Mouse (Mus musculus) forebrain, embryonic 14.5 days (tissue): ENCODE data around the gene Pla2g1b. TPM values are rescaled to one million over a fixed set of nuclear protein-coding genes. Genes with fewer than 3 reads are reported as not detected.
"Not testable (repeated sequence)": the region's sequence is repeated elsewhere in the genome, so short reads cannot be mapped to it uniquely, and the experiment has no call there.

Experiments used
- ATAC-seq: fragments of 200-750 bp; cut with Nextera tagmentation; 2 replicates; pipeline ENCODE4 v1.8.0; 2017; ENCODE audit warnings: mild to moderate bottlenecking, moderate library complexity
- DNase-seq: peaks from one replicate; pipeline ENCODE4 v3.0.0-alpha.2; 2015; ENCODE audit warnings: low spot score
- H3K27ac ChIP-seq: fragments of 300-500 bp; sonication (generic); 2 replicates; pipeline ENCODE4 v1.5.1; 2014; ENCODE audit warnings: low read depth, mild to moderate bottlenecking, control low read depth, low read length, moderate library complexity
- H3K27me3 ChIP-seq: fragments of 300-500 bp; sonication (generic); replicated peaks from 2 replicates; pipeline ENCODE4 v1.6.1; 2014; ENCODE audit warnings: low read length, control low read depth, mixed read lengths; ENCODE audit not compliant: control insufficient read depth, insufficient read depth
- H3K36me3 ChIP-seq: fragments of 300-500 bp; sonication (generic); 2 replicates; pipeline ENCODE4 v1.6.1; 2014; ENCODE audit warnings: low read length, control low read depth; ENCODE audit not compliant: control insufficient read depth, insufficient read depth
- H3K4me1 ChIP-seq: fragments of 300-500 bp; sonication (generic); 2 replicates; pipeline ENCODE4 v1.6.1; 2014; ENCODE audit warnings: antibody characterized with exemption, low read length, control low read depth; ENCODE audit not compliant: control insufficient read depth, insufficient read depth
- H3K4me2 ChIP-seq: fragments of 300-500 bp; sonication (generic); 2 replicates; pipeline ENCODE4 v1.6.1; 2014; ENCODE audit warnings: mild to moderate bottlenecking, control low read depth, low read length
- H3K4me3 ChIP-seq: fragments of 300-500 bp; sonication (generic); 2 replicates; pipeline ENCODE4 v1.5.1; 2014; ENCODE audit warnings: low read depth, low read length, control low read depth
- H3K9ac ChIP-seq: fragments of 300-500 bp; sonication (generic); 2 replicates; pipeline ENCODE4 v1.6.1; 2014; ENCODE audit warnings: mild to moderate bottlenecking, low read length, control low read depth, moderate library complexity
- H3K9me3 ChIP-seq: fragments of 300-500 bp; sonication (generic); replicated peaks from 2 replicates; pipeline ENCODE4 v1.6.1; 2016; ENCODE audit warnings: low read length, control low read depth, mixed read lengths; ENCODE audit not compliant: control insufficient read depth
- WGBS: fragments of 180-500 bp; shearing (Covaris S2); extraction: QIAGEN DNeasy Blood & Tissue Kit; methylation state at CpG from one replicate; pipeline ENCODE4 v1.1.7; 2014; 5-methylcytosine and 5-hydroxymethylcytosine counted together
- polyA plus RNA-seq: library from polyadenylated mRNA; unstranded; fragments of >200 nt; fragmentation: Nextera tagmentation; extraction: Ambion mirVana; gene quantifications from 2 replicates; pipeline ENCODE4 v1.2.1, GENCODE M21; 2014

The Pla2g1b gene
- polyA plus RNA-seq, 1 experiment from 2014 or later = not detected

DNA sequence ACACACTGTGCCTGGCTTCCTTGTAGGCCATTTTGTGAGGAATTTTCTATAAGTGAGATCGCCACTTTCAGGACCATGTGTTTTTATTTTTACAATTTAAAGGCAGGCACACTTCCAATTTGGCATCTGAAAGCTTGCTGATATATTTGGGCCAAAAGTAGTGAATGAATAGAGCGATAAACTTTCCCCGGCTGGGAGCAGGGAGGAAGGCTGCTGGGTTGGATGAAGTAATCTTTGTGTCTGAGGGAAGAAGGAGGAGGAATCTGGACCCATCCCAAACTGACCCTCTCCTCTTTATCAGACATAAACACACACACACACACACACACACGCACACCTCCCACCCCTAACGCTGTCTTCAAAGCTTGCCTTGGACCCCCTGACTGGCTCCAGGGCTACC is 27.4 kb downstream of the Pla2g1b start:
- H3K27me3 ChIP-seq = no peaks in the 10 kb centered on the region
- H3K9ac ChIP-seq = no peak overlapping the region
- no peaks in the 10 kb centered on the region for H3K9me3 ChIP-seq
- H3K4me3 ChIP-seq = no peak overlapping the region
- no peak overlapping the region for H3K4me2 ChIP-seq
- WGBS = 43% methylated on average over 5 of the region's 5 CpGs
- peaks cover 9% of the 10 kb centered on the region for H3K4me1 ChIP-seq
- no peak overlapping the region for H3K27ac ChIP-seq
- no peak for ATAC-seq
- DNase-seq = no peak
- H3K36me3 ChIP-seq = no peaks in the 10 kb centered on the region

DNA sequence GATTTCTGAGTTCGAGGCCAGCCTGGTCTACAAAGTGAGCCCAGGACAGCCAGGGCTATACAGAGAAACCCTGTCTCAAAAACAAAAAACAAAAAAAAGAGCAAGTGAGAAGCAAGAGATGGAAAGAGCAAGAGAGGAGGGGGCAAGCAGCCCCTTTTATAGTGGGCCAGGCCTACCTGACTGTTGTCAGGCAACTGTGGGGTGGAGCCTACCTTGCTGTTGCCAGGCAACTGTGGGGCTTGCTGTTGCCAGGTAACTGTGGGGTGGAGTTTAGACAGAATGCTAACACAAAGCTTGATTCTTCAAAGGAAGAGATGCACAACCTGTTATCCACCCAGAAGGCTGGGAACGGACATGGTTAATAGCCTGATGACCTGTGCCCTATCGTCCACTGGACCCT is 29.6 kb downstream of the Pla2g1b start:
- 84% methylated on average over 3 of the region's 3 CpGs for WGBS
- DNase-seq, H3K9ac ChIP-seq, H3K36me3 ChIP-seq, H3K27ac ChIP-seq, H3K9me3 ChIP-seq, H3K4me1 ChIP-seq, ATAC-seq, H3K27me3 ChIP-seq, H3K4me2 ChIP-seq, H3K4me3 ChIP-seq: not testable (repeated sequence)

DNA sequence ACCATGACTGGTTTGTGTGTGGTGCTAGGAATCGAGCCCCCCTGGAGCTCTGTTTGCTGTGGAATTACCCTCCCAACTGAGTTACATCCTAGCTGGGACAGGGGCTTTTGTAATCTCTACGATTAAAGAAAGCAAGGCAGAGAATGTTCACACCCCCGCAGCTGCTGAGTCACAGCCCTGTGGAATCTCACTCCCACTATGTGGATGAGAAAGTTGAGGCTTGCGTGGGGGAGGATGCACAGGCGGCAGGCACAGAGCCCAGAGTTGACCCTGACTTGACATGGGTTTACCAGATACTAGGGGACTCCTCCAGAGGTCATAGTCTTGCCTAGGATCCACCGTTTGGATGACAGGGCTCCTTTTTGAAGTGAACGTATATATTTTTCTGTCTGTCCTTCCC is 31.0 kb downstream of the Pla2g1b start:
- DNase-seq (no peak), ATAC-seq (no peak)
- no peak overlapping the region for H3K4me3 ChIP-seq
- no peaks in the 10 kb centered on the region for H3K9me3 ChIP-seq
- H3K4me1 ChIP-seq = peaks cover 3% of the 10 kb centered on the region
- H3K36me3 ChIP-seq = no peaks in the 10 kb centered on the region
- H3K4me2 ChIP-seq = no peak overlapping the region
- H3K27ac ChIP-seq = no peak overlapping the region
- WGBS = 80% methylated on average over 7 of the region's 7 CpGs
- no peaks in the 10 kb centered on the region for H3K27me3 ChIP-seq
- H3K9ac ChIP-seq = no peak overlapping the region

DNA sequence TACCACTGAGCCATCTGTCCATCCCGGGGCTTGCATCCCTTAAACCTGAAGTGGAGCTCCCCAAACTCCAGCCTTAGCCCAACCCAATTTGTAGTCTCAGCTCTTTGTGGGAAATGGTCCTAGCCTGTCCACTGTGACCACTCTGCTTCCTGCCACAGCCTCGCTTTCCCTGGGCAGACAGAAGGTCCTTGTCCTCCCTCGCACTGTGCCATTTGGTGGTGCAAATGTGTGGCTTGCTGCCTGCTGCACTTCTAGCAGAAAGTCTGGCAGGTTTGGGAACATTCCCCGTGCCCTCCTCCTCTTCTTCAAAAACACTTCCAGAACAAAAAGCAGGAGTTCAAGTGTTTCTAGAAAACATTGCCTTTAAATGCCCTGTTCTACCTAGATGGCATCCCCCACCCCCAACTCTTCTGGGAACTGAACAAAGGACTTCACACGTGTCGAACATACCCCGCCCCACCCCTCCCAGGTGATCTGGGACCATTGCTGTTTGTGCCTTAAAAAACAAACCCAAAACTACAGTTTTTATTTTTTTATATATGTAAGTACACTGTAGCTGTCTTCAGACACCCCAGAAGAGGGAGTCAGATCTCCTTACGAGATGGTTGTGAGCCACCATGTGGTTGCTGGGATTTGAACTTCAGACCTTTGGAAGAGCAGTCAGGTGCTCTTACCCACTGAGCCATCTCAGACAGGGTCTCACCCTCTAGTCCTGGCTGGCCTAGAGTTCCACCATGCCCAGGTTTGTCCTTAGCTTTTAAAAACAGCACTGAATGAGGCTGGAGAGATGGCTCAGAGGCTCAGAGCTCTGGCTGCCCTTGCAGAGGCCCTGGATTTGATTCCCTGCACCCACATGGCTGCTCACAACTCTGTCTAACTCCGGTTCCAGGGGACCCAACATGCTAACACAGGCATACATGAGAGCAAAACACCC is 32.5 kb downstream of the Pla2g1b start:
- Histone ChIP-seq H3K4me1 (no peaks in the 10 kb centered on the region; the same call in 1 of the 2 replicates), H3K9ac (no peak overlapping the region), H3K27me3 (no peaks in the 10 kb centered on the region), H3K27ac (no peak overlapping the region), H3K36me3 (no peaks in the 10 kb centered on the region), H3K4me3 (no peak overlapping the region), H3K4me2 (no peak overlapping the region), H3K9me3 (no peaks in the 10 kb centered on the region)
- WGBS = 62% methylated on average over 9 of the region's 9 CpGs
- DNase-seq = no peak
- no peak for ATAC-seq

DNA sequence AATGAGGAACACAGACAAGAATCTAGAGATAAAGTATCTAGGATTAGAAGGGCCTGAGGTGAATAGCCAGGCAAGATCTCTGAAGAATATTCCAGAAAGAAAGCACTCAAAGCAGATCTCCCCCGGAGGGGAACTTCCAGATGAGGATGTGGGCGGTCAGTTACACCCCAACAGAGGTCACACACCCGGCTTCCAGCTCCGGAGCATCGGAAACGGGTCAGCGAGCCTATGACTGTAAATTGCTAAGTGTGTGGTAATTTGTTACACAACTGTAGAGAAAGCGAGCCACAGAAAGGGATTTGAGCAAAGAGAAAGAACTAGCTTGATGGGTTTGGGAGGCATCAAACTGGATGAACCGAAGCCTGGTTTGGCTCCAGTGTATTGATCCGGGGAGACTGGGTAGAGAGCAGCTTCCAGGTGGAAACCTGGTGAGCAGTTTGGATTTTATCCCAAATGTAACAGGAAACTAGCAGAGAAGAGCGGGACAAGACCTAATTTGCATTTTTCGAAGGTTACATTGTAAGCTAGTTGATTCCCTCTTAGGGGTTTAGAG is 34.4 kb downstream of the Pla2g1b start:
- WGBS = 86% methylated on average over 12 of the region's 12 CpGs

DNA sequence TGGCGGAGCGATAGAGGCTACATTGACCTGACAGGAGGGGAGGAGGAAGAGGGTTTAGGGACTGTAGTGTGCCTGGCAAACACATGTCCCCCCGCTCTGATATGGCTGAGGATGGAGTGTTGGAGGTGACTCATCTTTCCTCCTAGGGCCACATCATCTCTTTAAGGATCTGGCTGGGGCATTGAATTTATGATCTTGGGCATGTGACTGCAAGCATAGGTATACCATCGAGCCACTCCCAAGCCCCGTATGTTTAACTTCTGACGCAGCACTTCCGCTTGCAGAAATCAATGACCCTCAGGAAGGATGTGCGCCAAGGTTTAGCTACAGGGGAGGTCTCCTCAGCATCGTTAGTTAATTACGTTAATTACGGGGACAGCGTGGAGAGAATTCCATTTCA is 37.0 kb downstream of the Pla2g1b start:
- Histone ChIP-seq H3K4me3 (no peak overlapping the region), H3K4me2 (no peak overlapping the region), H3K27ac (no peak overlapping the region), H3K4me1 (peaks cover 10% of the 10 kb centered on the region), H3K9me3 (no peaks in the 10 kb centered on the region), H3K36me3 (no peaks in the 10 kb centered on the region), H3K27me3 (no peaks in the 10 kb centered on the region), H3K9ac (no peak overlapping the region)
- DNase-seq = no peak
- ATAC-seq = no peak
- WGBS = 62% methylated on average over 12 of the region's 12 CpGs

More for the DNA sequence above, 34.4 kb downstream of the Pla2g1b start:
- ATAC-seq (no peak), DNase-seq (no peak)
- H3K4me3 ChIP-seq = no peak overlapping the region
- no peaks in the 10 kb centered on the region for H3K27me3 ChIP-seq
- no peak overlapping the region for H3K4me2 ChIP-seq
- H3K9ac ChIP-seq = no peak overlapping the region
- no peaks in the 10 kb centered on the region for H3K4me1 ChIP-seq
- H3K27ac ChIP-seq = no peak overlapping the region
- H3K9me3 ChIP-seq = no peaks in the 10 kb centered on the region
- H3K36me3 ChIP-seq = no peaks in the 10 kb centered on the region

DNA sequence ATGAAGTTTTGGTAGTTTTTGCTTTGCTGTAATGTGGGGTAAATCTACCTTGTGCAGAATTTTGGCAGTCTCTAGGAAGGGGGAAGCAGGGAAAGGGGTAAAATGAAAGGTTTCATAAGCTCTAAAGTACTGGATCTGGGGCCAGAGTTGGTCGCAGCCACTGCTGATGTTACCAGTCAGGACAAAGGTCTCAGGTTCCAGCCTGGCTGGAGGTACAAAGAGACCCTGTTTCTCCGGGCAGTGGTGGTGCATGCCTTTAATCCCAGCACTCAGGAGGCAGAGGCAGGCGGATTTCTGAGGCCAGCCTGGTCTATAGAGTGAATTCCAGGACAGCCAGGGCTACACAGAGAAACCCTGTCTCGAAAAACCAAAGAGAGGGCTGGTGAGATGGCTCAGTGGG is 39.6 kb downstream of the Pla2g1b start:
- peaks cover 29% of the 10 kb centered on the region for H3K4me1 ChIP-seq
- H3K4me3 ChIP-seq, DNase-seq, H3K27ac ChIP-seq, ATAC-seq, H3K9me3 ChIP-seq, H3K4me2 ChIP-seq, H3K36me3 ChIP-seq, H3K9ac ChIP-seq, H3K27me3 ChIP-seq: not testable (repeated sequence)
- whole genome bisulfite sequencing = 82% methylated on average over 4 of the region's 4 CpGs

DNA sequence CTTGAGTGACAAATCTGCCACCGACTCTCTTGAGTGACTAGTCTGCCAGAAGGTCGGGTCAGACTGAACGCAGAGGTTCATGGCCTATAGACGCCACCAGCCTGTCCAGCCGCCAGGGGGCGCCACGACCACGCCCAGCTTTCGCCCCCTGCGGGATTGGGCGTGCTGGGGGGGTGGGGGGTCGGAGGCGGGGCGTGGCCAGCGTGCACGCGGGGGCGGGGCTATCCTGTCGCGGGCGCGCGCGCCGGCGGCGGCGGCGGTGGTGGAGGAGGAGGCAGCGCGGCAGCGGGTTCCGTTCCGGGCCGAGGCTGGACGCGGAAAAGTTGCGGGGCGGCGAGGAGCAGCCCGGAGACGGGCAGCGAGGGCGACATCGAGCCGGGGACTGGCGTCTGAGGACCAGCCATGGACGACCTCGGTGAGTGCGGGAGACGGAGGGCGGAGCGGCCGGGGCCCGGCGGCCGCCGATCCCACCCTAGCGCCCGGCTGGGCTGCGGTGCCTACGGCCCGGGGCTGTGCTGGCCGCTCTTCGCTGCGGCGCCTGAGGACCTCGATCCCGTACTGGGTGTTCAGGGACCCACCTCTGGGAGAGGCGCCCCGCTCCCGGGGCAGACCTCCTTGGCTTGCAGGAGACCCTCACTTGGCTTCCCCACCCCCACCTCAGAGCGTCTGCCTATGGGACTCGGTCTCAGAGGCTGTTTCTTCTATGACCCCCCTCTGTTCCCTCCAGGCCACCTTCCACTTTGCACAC is 40.6 kb downstream of the Pla2g1b start, which contains the start of gene Pxn:
Pxn (plus strand) TSS at position 223 of the 748 bp plus-strand sequence.
- peak within 1 kb of the TSS; percentile 89 for H3K4me3 ChIP-seq
- H3K27ac ChIP-seq = peak within 1 kb of the TSS; percentile 44; the same call in 1 of the 2 replicates
- H3K9ac ChIP-seq = peak within 1 kb of the TSS; percentile 91
- DNase-seq = peak; percentile 88
- H3K36me3 ChIP-seq = no peaks in the 10 kb centered on the region
- ATAC-seq = peak; percentile 90
- H3K4me1 ChIP-seq = peaks cover 29% of the 10 kb centered on the region
- no peaks in the 10 kb centered on the region for H3K9me3 ChIP-seq
- peak within 1 kb of the TSS; percentile 82 for H3K4me2 ChIP-seq
- no peaks in the 10 kb centered on the region for H3K27me3 ChIP-seq
- under 1% methylated on average over 72 of the region's 74 CpGs for WGBS
